Mouse (Mus musculus) hindbrain, embryonic 10.5 days (tissue): ENCODE measurements around the gene Plin4. TPM values are rescaled to one million over a fixed set of nuclear protein-coding genes. Genes with fewer than 3 reads are reported as not detected.

Source experiments
- DNase-seq: peaks from one replicate; pipeline ENCODE4 v3.0.0-alpha.2; 2017; ENCODE audit warnings: low spot score
- H3K27ac ChIP-seq: fragments of 300-500 bp; sonication (generic); 2 replicates; pipeline ENCODE4 v1.5.1; 2016; ENCODE audit warnings: mild to moderate bottlenecking, moderate library complexity
- H3K27me3 ChIP-seq: fragments of 300-500 bp; sonication (generic); 2 replicates; pipeline ENCODE4 v1.6.1; 2016; ENCODE audit warnings: mild to moderate bottlenecking; ENCODE audit not compliant: poor library complexity, insufficient read depth, severe bottlenecking
- H3K36me3 ChIP-seq: fragments of 300-500 bp; sonication (generic); 2 replicates; pipeline ENCODE4 v1.6.1; 2016; ENCODE audit warnings: mild to moderate bottlenecking, moderate library complexity
- H3K4me1 ChIP-seq: fragments of 300-500 bp; sonication (generic); replicated peaks from 2 replicates; pipeline ENCODE4 v1.6.1; 2016; ENCODE audit warnings: mild to moderate bottlenecking
- H3K4me3 ChIP-seq: fragments of 300-500 bp; sonication (generic); 2 replicates; pipeline ENCODE4 v1.5.1; 2016; ENCODE audit warnings: mild to moderate bottlenecking, moderate library complexity
- H3K9me3 ChIP-seq: fragments of 300-500 bp; sonication (generic); 2 replicates; pipeline ENCODE4 v1.6.1; 2016; ENCODE audit warnings: mild to moderate bottlenecking, moderate library complexity
- WGBS: fragments of 180-500 bp; shearing (Covaris S2); methylation state at CpG from one replicate; pipeline ENCODE4 v1.1.7; 2016; 5-methylcytosine and 5-hydroxymethylcytosine counted together
- polyA plus RNA-seq: library from polyadenylated mRNA; unstranded; fragments of >200 nt; fragmentation: Nextera tagmentation; extraction: Ambion mirVana; gene quantifications from 2 replicates; pipeline ENCODE4 v1.2.1, GENCODE M21; 2016

The Plin4 gene
- polyA plus RNA-seq, 1 experiment from 2014 or later: 0.04 TPM

DNA sequence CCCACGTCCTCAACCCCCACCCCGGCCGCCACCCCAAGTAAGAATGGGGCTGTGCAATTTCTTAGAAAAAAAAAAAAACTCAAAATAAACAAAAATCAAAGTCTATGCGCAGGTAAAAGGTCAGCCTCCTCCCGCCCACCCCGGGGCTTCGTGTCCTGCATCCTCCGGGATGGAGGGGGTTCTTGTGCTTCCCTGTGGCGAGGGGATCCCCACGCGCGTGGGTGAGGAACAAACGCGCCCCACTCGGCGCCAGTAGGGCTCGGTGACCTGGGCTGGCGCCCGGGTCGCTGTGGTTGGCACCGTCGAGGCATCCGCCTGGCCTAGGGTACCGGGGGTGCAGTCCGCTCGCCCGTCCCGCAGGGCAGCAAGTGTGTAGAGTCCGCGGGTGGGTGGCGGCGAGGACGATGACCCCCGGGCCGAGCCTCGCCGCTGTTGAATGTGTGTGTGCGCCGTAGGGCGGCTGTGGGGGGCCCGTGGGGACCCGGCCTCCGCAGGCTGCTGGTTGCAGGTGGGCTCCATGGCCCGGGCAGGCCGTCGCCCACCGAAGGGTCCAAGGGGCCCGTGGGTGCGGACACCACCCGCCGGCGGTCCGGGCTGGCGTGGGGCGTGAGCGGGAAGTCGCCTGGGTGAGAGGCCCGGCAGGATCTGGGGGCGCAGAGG, 14.2 kb upstream of the Plin4 start:
- H3K27ac ChIP-seq: peak overlapping the region; percentile 82
- WGBS: 42% methylated on average over 59 of the region's 59 CpGs
- peaks cover 32% of the 10 kb centered on the region for H3K36me3 ChIP-seq
- peaks cover 19% of the 10 kb centered on the region for H3K9me3 ChIP-seq
- peaks cover 26% of the 10 kb centered on the region for H3K4me1 ChIP-seq
- DNase-seq: no peak
- H3K4me3 ChIP-seq: peak overlapping the region; percentile 54
- peaks cover 74% of the 10 kb centered on the region for H3K27me3 ChIP-seq

DNA sequence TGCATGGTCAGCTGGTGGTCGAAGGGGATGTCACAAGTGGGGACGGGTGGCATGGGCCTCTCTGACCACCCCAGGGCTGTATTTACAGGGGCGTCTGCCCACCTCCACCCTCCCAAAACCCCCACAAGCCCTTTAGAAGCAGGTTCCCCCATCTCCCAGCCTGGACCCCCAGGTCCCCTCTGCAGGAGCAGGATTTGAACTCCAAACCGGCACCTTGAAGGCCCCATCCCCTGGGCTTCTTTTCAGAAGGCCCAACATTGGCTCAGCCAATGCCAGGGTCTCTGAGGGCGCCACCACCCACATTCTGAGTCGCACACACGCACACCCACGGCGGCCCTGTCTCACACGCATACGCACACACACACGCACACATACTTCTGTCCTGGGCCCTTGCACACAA, 13.6 kb upstream of the Plin4 start:
- peak overlapping the region; percentile 20; the same call in 1 of the 2 replicates for H3K4me3 ChIP-seq
- H3K27me3 ChIP-seq: peaks cover 80% of the 10 kb centered on the region
- peaks cover 26% of the 10 kb centered on the region for H3K4me1 ChIP-seq
- H3K27ac ChIP-seq: no peak overlapping the region
- WGBS: 88% methylated on average over 12 of the region's 12 CpGs
- H3K9me3 ChIP-seq: peaks cover 19% of the 10 kb centered on the region
- DNase-seq: no peak
- peaks cover 29% of the 10 kb centered on the region for H3K36me3 ChIP-seq

DNA sequence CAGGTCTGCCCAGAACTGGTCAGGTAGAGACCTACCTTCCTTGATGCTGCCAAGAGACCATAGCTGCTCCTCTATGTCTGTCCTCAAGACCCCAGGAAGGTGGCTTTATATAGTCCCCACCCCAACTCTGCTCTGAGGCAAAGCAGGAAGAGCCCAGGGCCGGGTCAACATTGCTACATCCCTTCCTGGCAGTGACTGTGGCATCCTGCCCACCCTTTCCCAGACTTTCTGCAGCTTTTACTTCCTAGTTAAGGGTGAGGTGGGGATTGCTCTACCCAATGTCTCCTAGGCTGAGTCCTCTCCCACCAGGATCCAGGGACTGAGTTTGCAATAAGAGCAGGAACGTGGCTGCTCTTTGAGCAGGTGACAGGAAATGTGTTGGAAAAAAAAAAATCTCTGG, 12.2 kb upstream of the Plin4 start, which contains the start of gene Lrg1:
Gene Lrg1, minus strand, starts transcription at position 176 of the 400 bp plus-strand sequence.
- Histone ChIP-seq H3K4me3 (no peak within 1 kb of the TSS; the same call in 1 of the 2 replicates), H3K36me3 (peaks cover 16% of the 10 kb centered on the region), H3K27me3 (peaks cover 92% of the 10 kb centered on the region), H3K9me3 (peaks cover 19% of the 10 kb centered on the region), H3K4me1 (peaks cover 35% of the 10 kb centered on the region), H3K27ac (no peak within 1 kb of the TSS)
- WGBS: 66% methylated on average over 2 of the region's 2 CpGs
- DNase-seq: no peak

DNA sequence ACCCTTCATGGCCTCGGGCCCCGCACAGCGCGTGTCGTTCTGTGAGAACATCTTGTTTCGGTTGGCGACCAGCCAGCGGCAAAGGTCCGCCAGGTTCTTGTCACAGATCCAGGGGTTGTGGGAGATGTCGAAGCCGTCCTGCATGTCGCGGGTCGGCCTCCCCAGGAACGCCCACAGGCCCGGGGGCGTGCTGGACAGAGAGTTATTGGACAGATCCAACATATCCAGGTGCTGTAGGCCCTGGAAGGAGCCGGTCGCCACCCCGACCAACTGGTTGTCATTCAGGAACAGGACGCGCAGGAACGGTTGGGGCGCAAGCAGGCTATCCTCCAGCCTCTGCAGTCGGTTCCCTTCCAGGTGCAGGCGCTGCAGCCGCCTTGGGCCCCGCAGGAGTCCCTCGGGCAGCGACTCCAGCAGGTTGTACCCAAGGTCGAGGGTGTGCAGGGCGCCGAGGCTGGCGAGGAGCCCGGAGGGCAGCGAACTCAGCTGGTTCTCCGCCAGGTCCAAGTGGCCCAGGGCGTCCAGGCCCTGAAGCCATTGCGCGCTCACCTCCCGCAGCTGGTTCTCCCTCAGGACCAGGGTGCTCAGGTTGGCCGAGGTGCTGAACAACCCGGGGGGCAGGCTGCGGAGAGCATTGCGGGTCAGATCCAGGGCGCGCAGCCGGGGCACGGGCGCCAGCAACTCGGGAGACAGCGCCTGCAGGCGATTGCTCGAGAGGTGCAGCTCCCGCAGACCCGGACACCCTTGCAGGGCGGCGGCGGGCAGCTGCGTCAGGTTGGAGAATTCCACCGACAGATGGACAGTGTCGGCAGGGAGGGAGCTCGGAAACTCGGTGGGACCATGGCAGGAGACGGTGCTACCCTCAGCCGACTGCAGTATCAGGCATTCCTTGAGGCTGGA, 10.6 kb upstream of the Plin4 start:
- no peak for DNase-seq
- Histone ChIP-seq H3K4me1 (peaks cover 38% of the 10 kb centered on the region), H3K36me3 (peaks cover 15% of the 10 kb centered on the region), H3K27ac (no peak overlapping the region), H3K4me3 (peak overlapping the region; percentile 25; the same call in 1 of the 2 replicates), H3K27me3 (peaks cover 96% of the 10 kb centered on the region), H3K9me3 (peaks cover 19% of the 10 kb centered on the region)
- 7% methylated on average over 66 of the region's 66 CpGs for WGBS

DNA sequence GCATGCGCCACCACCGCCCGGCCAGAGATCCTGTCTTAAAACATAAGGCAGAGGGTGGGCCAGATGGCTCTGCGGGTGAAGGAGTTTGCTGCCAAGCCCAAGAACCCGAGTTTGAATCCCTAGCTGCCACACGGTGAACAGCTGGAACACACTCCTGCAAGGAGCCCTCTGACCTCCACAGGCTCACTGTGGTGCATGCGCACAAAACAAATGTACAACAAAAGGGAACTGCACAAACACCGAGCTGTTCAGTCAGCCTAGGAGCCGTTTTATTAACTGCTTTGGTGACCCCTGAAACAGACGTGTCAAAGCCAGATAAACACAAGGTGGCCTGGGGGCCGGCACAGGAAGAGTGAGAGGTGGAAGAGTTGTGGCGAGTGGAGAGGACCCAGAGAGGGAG, 9.8 kb upstream of the Plin4 start:
- H3K27me3 ChIP-seq: peaks cover 92% of the 10 kb centered on the region
- H3K4me3 ChIP-seq: no peak overlapping the region
- H3K4me1 ChIP-seq: peaks cover 34% of the 10 kb centered on the region
- no peak for DNase-seq
- 44% methylated on average over 12 of the region's 12 CpGs for WGBS
- peaks cover 15% of the 10 kb centered on the region for H3K36me3 ChIP-seq
- H3K9me3 ChIP-seq: peaks cover 19% of the 10 kb centered on the region
- no peak overlapping the region for H3K27ac ChIP-seq

DNA sequence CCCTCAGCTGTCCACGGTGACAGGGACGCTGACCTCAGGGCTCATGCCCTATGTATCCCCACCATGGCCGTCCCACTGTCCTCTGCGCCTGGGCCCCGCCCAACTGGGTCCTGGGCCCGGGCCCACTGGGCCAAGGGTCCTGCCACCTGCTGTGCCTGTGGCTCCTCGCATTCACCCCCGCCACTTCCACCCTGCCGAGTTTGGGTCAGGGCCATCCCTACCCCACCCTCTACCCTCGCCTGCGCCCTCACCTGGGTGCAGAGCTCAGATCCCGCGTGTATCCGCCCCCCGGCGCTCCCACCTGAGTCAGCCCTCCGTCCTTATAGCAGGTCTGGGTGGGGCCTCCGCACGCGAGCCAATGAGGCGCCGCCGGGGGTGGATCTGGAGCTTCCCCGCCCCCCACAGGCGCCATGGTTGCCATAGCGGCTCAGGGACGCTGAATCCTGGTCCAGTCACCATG, 7.7 kb upstream of the Plin4 start, which contains the start of gene Plin5:
Gene Plin5, minus strand, starts transcription at position 346 of the 460 bp plus-strand sequence.
- H3K27me3 ChIP-seq: peaks cover 70% of the 10 kb centered on the region
- H3K4me1 ChIP-seq: peaks cover 33% of the 10 kb centered on the region
- 1% methylated on average over 27 of the region's 27 CpGs for WGBS
- peak within 1 kb of the TSS; percentile 51 for H3K4me3 ChIP-seq
- 0 out of 2 replicates have a peak within 1 kb of the TSS, but pooled peaks have one; percentile 50 for H3K27ac ChIP-seq
- no peaks in the 10 kb centered on the region for H3K36me3 ChIP-seq
- peak; percentile 64 for DNase-seq
- H3K9me3 ChIP-seq: peaks cover 8% of the 10 kb centered on the region

DNA sequence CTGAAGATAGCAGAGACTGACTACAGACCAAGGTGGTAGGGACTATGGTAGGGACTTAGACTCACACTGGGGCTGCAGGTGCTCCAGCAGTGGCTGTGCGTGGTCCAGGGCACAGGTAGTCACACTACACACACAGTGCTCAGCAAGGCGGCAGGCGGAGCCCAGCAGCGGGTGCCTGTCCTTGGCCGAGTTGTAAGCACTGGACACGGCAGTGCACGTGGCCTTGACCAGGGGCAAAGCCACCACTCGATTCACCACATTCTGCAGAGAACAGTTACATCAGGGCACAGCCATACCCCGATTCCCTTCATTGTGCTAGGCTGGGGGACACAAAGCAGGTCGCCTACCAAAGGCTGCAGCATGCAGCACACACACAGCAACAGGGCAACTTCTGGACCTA, 6.6 kb upstream of the Plin4 start:
- Histone ChIP-seq H3K4me1 (peaks cover 33% of the 10 kb centered on the region), H3K27me3 (peaks cover 59% of the 10 kb centered on the region), H3K4me3 (no peak overlapping the region), H3K27ac (no peak overlapping the region), H3K9me3 (no peaks in the 10 kb centered on the region), H3K36me3 (no peaks in the 10 kb centered on the region)
- no peak for DNase-seq
- 78% methylated on average over 10 of the region's 10 CpGs for WGBS

DNA sequence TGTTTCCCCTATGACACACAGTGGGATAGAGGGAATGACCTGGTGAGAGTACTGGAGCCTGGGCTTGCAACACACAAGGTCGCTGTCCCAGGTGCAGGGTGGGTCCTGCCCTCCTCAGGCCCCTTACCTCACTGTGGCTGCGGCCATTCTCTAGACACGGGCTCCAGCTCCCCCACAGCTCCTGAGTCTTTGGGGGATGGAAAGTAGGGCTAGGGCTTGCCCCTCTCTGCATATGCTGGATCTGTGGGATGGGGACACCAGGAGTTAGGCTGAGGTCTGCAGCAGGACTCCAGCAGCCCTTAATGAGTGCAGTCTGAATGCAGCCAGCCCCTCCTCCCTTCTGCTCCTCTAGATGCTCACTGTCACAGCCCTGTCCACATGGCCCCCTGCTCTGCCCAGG, 3.1 kb upstream of the Plin4 start:
- Histone ChIP-seq H3K27me3 (peaks cover 27% of the 10 kb centered on the region), H3K36me3 (peaks cover 11% of the 10 kb centered on the region), H3K4me1 (peaks cover 19% of the 10 kb centered on the region), H3K27ac (no peak overlapping the region), H3K4me3 (no peak overlapping the region), H3K9me3 (no peaks in the 10 kb centered on the region)
- WGBS: 63% methylated on average over 3 of the region's 3 CpGs
- no peak for DNase-seq

DNA sequence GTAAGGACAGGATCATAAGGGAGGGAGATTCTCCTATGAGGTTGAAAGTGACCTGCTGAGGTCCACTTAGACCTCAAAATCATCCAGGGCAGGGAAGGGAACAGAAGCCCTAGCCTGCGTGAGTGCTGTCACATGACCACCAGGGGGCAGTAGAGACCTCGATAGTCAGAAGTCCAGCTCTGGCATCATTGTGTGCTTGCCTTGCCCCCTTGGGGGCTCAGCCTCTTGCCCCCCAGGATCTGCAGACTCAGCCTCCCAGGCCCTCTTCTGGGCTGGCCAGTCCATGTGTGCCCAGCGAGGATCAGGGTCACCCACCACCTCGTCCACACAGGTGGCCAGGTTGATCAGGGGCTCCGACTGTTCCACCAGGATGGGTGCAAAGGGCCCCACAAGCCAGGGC, 2.3 kb upstream of the Plin4 start:
- Histone ChIP-seq H3K27me3 (peaks cover 18% of the 10 kb centered on the region), H3K36me3 (peaks cover 14% of the 10 kb centered on the region), H3K4me3 (no peak overlapping the region), H3K4me1 (peaks cover 11% of the 10 kb centered on the region), H3K9me3 (no peaks in the 10 kb centered on the region), H3K27ac (no peak overlapping the region)
- peak; percentile 74 for DNase-seq
- 49% methylated on average over 5 of the region's 5 CpGs for WGBS

DNA sequence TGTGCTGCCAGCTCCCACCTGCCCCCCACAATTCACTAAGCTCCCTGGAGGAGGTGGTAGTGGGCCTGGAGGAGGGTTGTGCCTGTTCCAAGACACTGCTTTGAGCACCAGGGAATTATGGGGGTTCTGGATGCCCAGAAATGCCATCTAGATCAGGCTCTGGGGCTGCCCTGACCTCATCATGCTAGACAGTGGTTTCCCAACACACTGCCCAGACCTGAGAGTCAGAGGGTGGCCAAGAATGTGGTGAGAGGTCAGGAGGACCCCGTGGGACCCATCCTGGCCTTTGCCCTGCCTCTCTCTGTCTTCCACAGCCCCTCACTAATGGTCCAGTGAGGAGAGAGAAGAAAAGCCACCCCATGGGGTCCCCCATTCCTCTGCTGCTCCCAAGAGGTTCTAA, 1.4 kb upstream of the Plin4 start:
- Histone ChIP-seq H3K4me3 (no peak overlapping the region), H3K9me3 (no peaks in the 10 kb centered on the region), H3K4me1 (peaks cover 7% of the 10 kb centered on the region), H3K27ac (no peak overlapping the region), H3K36me3 (peaks cover 15% of the 10 kb centered on the region), H3K27me3 (peaks cover 10% of the 10 kb centered on the region)
- WGBS: 69% methylated on average over 1 of the region's 1 CpGs
- DNase-seq: no peak

DNA sequence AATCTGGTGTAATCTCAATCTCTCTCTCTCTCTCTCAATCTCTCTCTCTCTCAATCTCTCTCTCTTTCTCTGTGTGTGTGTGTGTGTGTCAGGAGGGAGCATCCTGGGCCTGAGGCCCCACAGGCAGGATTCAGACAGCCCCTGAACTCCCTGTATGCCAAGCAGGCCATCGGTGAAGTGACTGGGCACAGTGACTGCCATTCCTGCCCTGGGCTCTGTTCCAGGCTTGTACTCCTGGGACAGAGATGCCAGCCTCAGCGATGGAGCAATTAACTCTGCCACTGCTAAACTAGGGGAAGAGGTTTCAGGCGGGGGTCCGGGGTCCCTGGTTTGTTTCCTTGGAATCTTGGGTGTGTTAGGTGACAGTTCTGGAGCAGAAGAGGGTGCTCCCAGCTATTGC, 968 bp upstream of the Plin4 start:
- 75% methylated on average over 4 of the region's 4 CpGs for WGBS

DNA sequence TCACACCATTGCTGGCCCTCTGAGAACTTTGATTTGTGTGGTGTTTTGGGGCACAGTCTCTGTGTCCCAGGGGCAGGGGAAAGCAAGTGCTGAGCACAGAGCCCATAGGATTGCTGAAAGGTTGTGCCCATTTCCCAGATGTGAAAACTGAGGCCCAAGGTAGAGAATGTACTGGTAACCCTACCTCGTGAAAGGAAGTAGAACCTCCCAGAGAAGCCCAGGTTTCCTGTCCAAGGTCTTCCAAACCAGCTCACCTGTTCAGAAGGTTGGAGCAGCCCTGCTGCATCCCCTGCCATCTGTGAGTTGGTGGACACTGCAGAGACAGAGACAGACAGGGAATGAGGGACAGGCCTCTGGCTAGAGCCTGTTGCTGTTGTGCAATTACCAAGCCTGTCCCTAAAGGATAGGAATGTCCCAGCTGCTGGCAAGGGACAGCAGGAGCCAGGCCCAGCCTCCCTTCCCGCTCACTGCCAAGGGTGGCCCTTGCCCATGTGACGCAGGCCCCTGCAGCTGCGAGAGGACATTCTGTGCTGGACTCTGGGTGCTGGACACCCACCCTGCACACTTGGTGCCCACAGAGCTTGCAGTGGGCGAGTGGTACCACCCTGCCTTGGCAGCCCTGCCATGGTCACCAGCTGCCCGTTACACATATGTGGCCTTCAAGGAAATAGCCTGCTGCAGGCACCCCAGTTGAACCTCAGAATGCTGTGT, 1.1 kb downstream of the Plin4 start:
- Histone ChIP-seq H3K27me3 (no peaks in the 10 kb centered on the region), H3K27ac (0 out of 2 replicates have a peak overlapping the region, but pooled peaks have one; percentile 35), H3K4me1 (peaks cover 7% of the 10 kb centered on the region), H3K4me3 (no peak overlapping the region), H3K36me3 (peaks cover 22% of the 10 kb centered on the region), H3K9me3 (no peaks in the 10 kb centered on the region)
- WGBS: 84% methylated on average over 6 of the region's 6 CpGs
- no peak for DNase-seq

More for the DNA sequence above, 968 bp upstream of the Plin4 start:
- Histone ChIP-seq H3K27ac (no peak overlapping the region), H3K36me3 (peaks cover 15% of the 10 kb centered on the region), H3K27me3 (0 out of 2 replicates have a peak, but pooled peaks cover 6% of the 10 kb centered on the region), H3K4me1 (peaks cover 7% of the 10 kb centered on the region), H3K9me3 (no peaks in the 10 kb centered on the region), H3K4me3 (no peak overlapping the region)
- no peak for DNase-seq
